Mouse (Mus musculus) midbrain, embryonic 15.5 days (tissue): ENCODE data around the gene Gale. TPM values are rescaled to one million over a fixed set of nuclear protein-coding genes. Genes with fewer than 3 reads are reported as not detected.
"Not testable (repeated sequence)": the region's sequence is repeated elsewhere in the genome, so short reads cannot be mapped to it uniquely, and the experiment has no call there.

Experiments
- ATAC-seq: fragments of 200-750 bp; cut with Nextera tagmentation; replicated peaks from 2 replicates; pipeline ENCODE4 v1.8.0; 2017; ENCODE audit warnings: moderate TSS enrichment
- H3K27ac ChIP-seq: fragments of 300-500 bp; sonication (generic); 2 replicates; pipeline ENCODE4 v1.5.1; 2015; ENCODE audit warnings: mild to moderate bottlenecking, inconsistent platforms
- H3K27me3 ChIP-seq: fragments of 300-500 bp; sonication (generic); replicated peaks from 2 replicates; pipeline ENCODE4 v1.6.1; 2015; ENCODE audit warnings: inconsistent platforms
- H3K36me3 ChIP-seq: fragments of 300-500 bp; sonication (generic); replicated peaks from 2 replicates; pipeline ENCODE4 v1.6.1; 2015; ENCODE audit warnings: inconsistent platforms
- H3K4me1 ChIP-seq: fragments of 300-500 bp; sonication (generic); 2 replicates; pipeline ENCODE4 v1.6.1; 2015; ENCODE audit warnings: inconsistent platforms
- H3K4me2 ChIP-seq: fragments of 300-500 bp; sonication (generic); 2 replicates; pipeline ENCODE4 v1.6.1; 2015; ENCODE audit warnings: inconsistent platforms, mild to moderate bottlenecking, moderate library complexity
- H3K4me3 ChIP-seq: fragments of 300-500 bp; sonication (generic); 2 replicates; pipeline ENCODE4 v1.5.1; 2015; ENCODE audit warnings: mild to moderate bottlenecking, inconsistent platforms
- H3K9ac ChIP-seq: fragments of 300-500 bp; sonication (generic); 2 replicates; pipeline ENCODE4 v1.6.1; 2015; ENCODE audit warnings: mild to moderate bottlenecking, inconsistent platforms
- H3K9me3 ChIP-seq: fragments of 300-500 bp; sonication (generic); 2 replicates; pipeline ENCODE4 v1.6.1; 2016; ENCODE audit warnings: inconsistent platforms
- WGBS: fragments of 180-500 bp; shearing (Covaris S2); methylation state at CpG from one replicate; pipeline ENCODE4 v1.1.7; 2015; ENCODE audit warnings: mixed read lengths; 5-methylcytosine and 5-hydroxymethylcytosine counted together
- polyA plus RNA-seq: library from polyadenylated mRNA; unstranded; fragments of >200 nt; fragmentation: Nextera tagmentation; extraction: Ambion mirVana; gene quantifications from 2 replicates; pipeline ENCODE4 v1.2.1, GENCODE M21; 2015

Gale gene
- polyA plus RNA-seq, 1 experiment from 2014 or later: 41.6 TPM

DNA sequence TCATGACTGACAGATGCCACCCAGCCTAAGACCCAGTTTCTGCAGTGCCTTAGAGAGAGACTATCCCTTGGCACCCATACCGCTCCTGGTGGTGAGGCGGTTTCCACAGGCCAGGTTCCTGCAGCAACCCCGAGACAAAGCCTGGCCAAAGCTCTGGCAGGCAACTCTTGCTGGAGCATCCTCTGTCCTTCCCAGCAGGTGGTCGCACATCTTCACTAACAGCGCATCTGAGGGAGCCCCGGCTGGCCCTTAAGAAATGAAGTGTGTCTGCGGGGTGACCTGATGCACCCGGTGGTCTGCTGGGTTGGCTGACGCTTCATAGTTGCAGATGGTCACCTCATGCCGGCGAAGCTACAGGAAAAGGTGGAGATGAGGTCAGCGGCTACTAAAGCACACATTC lies 12.6 kb downstream of the Gale start:
- WGBS: 94% methylated on average over 12 of the region's 12 CpGs
- H3K9me3 ChIP-seq: no peaks in the 10 kb centered on the region
- no peak overlapping the region for H3K4me3 ChIP-seq
- no peak for ATAC-seq
- no peak overlapping the region for H3K27ac ChIP-seq
- H3K9ac ChIP-seq: no peak overlapping the region
- peaks cover 11% of the 10 kb centered on the region for H3K4me1 ChIP-seq
- H3K4me2 ChIP-seq: no peak overlapping the region
- H3K27me3 ChIP-seq: no peaks in the 10 kb centered on the region
- H3K36me3 ChIP-seq: peaks cover 17% of the 10 kb centered on the region; the same call in 1 of the 2 replicates

- H3K9ac ChIP-seq, H3K4me1 ChIP-seq, ATAC-seq, H3K4me2 ChIP-seq, H3K27me3 ChIP-seq, H3K9me3 ChIP-seq, H3K4me3 ChIP-seq, H3K27ac ChIP-seq: not testable (repeated sequence)
- 97% methylated on average over 5 of the region's 5 CpGs for WGBS
- H3K36me3 ChIP-seq: peaks cover 22% of the 10 kb centered on the region; the same call in 1 of the 2 replicates
These were observed 16.7 kb downstream of the Gale start for GRCm38 (mm10) chr4:135980223-135980622.

DNA sequence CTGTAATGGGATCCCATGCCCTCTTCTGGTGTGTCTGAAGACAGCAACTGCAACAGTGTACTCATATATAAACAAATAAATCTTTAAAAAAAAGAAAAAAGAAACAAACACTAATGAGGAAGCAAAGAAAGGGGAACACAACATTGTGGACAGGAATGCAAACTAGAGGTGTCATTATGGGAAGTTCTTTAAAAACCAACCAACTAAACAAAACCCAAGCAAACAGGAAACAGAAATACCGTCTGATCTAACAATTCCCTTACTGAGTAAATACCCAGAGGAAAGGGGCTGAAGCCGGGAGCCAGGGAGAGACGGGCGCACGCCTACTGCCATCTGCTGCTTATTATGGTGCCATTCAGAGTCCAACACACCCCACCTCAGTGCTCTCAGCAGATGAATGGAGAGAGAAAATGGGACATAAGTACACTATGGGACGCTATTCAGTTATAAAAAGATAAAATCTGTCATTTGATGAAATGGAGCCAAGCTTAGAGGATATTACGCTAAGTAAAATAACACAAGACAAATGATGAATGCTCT lies 18.1 kb downstream of the Gale start:
- Histone ChIP-seq H3K4me1 (peaks cover 16% of the 10 kb centered on the region), H3K4me2 (no peak overlapping the region), H3K9me3 (no peaks in the 10 kb centered on the region), H3K4me3 (no peak overlapping the region), H3K9ac (no peak overlapping the region), H3K27me3 (no peaks in the 10 kb centered on the region), H3K36me3 (peaks cover 12% of the 10 kb centered on the region; the same call in 1 of the 2 replicates), H3K27ac (no peak overlapping the region)
- 77% methylated on average over 7 of the region's 7 CpGs for WGBS
- ATAC-seq: no peak

- Histone ChIP-seq H3K9me3 (no peaks in the 10 kb centered on the region), H3K27me3 (no peaks in the 10 kb centered on the region), H3K4me1 (peaks cover 23% of the 10 kb centered on the region), H3K4me3 (no peak overlapping the region), H3K27ac (no peak overlapping the region), H3K4me2 (no peak overlapping the region), H3K36me3 (peaks cover 8% of the 10 kb centered on the region; the same call in 1 of the 2 replicates), H3K9ac (no peak overlapping the region)
- WGBS: 93% methylated on average over 5 of the region's 5 CpGs
- ATAC-seq: no peak
These were observed 21.0 kb downstream of the Gale start for GRCm38 (mm10) chr4:135984556-135984955.

- H3K27me3 ChIP-seq: no peaks in the 10 kb centered on the region
- WGBS: 96% methylated on average over 5 of the region's 5 CpGs
- H3K9me3 ChIP-seq: no peaks in the 10 kb centered on the region
- no peak overlapping the region for H3K9ac ChIP-seq
- ATAC-seq: no peak
- H3K4me2 ChIP-seq: 0 out of 2 replicates have a peak overlapping the region, but pooled peaks have one; percentile 91
- peaks cover 8% of the 10 kb centered on the region; the same call in 1 of the 2 replicates for H3K36me3 ChIP-seq
- no peak overlapping the region for H3K27ac ChIP-seq
- H3K4me1 ChIP-seq: peaks cover 23% of the 10 kb centered on the region
- no peak overlapping the region for H3K4me3 ChIP-seq
These were observed 21.7 kb downstream of the Gale start for GRCm38 (mm10) chr4:135985193-135985592.

- WGBS: 91% methylated on average over 7 of the region's 7 CpGs
- Histone ChIP-seq H3K27me3 (no peaks in the 10 kb centered on the region), H3K4me2 (peak overlapping the region; percentile 91)
These were observed 22.2 kb downstream of the Gale start for GRCm38 (mm10) chr4:135985769-135986168.

GRCm38 (mm10) chr4:135986301-135986942 lies 22.9 kb downstream of the Gale start:
- peak overlapping the region; percentile 74 for H3K4me3 ChIP-seq
- ATAC-seq: no peak
- H3K4me1 ChIP-seq: peaks cover 23% of the 10 kb centered on the region
- no peaks in the 10 kb centered on the region for H3K27me3 ChIP-seq
- peak overlapping the region; percentile 94 for H3K27ac ChIP-seq
- H3K9ac ChIP-seq: peak overlapping the region; percentile 92
- no peaks in the 10 kb centered on the region for H3K9me3 ChIP-seq
- H3K36me3 ChIP-seq: peaks cover 8% of the 10 kb centered on the region; the same call in 1 of the 2 replicates
- WGBS: 6% methylated on average over 23 of the region's 23 CpGs
- peak overlapping the region; percentile 91 for H3K4me2 ChIP-seq

More at GRCm38 (mm10) chr4:135985769-135986168, 22.2 kb downstream of the Gale start:
- Histone ChIP-seq H3K4me1 (peaks cover 23% of the 10 kb centered on the region), H3K36me3 (peaks cover 8% of the 10 kb centered on the region; the same call in 1 of the 2 replicates), H3K9me3 (no peaks in the 10 kb centered on the region), H3K27ac (no peak overlapping the region), H3K9ac (no peak overlapping the region), H3K4me3 (peak overlapping the region; percentile 74)
- no peak for ATAC-seq

- H3K4me1 ChIP-seq: peaks cover 23% of the 10 kb centered on the region
- H3K4me2 ChIP-seq: peak within 1 kb of the TSS; percentile 91
- peak; percentile 94 for ATAC-seq
- peak within 1 kb of the TSS; percentile 74 for H3K4me3 ChIP-seq
- peak within 1 kb of the TSS; percentile 92 for H3K9ac ChIP-seq
- WGBS: under 1% methylated on average over 75 of the region's 81 CpGs
- H3K27me3 ChIP-seq: no peaks in the 10 kb centered on the region
- peaks cover 8% of the 10 kb centered on the region; the same call in 1 of the 2 replicates for H3K36me3 ChIP-seq
- H3K9me3 ChIP-seq: no peaks in the 10 kb centered on the region
- H3K27ac ChIP-seq: peak within 1 kb of the TSS; percentile 94
These were observed 23.6 kb downstream of the Gale start, which contains the start of gene Pithd1 for GRCm38 (mm10) chr4:135986943-135987710. Gene Pithd1, minus strand, starts transcription at chr4:135987264.

DNA sequence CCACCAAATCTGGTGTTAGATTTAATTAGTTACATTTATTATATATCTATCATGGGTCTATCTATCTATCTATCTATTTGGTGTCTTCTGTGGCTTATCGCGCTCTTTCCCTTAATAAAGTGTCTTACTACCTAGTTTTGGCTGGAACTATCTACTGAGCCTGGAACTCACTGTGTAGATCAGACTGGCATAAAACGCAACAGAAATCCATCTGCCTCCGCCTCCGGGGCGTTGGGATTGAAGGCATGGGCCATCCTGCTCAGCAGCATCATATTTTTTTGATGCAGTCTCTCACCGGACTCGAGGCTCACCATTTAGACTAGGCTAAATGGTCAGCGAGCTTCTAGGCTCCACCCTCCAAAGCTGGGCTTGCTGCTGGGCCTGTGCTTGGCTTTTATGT lies 24.2 kb downstream of the Gale start:
- peak overlapping the region; percentile 91 for H3K4me2 ChIP-seq
- H3K9ac ChIP-seq: peak overlapping the region; percentile 92; the same call in 1 of the 2 replicates
- H3K9me3 ChIP-seq: no peaks in the 10 kb centered on the region
- H3K4me3 ChIP-seq: peak overlapping the region; percentile 74
- peaks cover 23% of the 10 kb centered on the region for H3K4me1 ChIP-seq
- 62% methylated on average over 9 of the region's 9 CpGs for WGBS
- H3K27me3 ChIP-seq: no peaks in the 10 kb centered on the region
- ATAC-seq: no peak
- H3K27ac ChIP-seq: peak overlapping the region; percentile 94
- peaks cover 8% of the 10 kb centered on the region; the same call in 1 of the 2 replicates for H3K36me3 ChIP-seq

GRCm38 (mm10) chr4:135993941-135994340 lies 30.4 kb downstream of the Gale start:
- WGBS: 97% methylated on average over 6 of the region's 6 CpGs
- Histone ChIP-seq H3K9me3 (no peaks in the 10 kb centered on the region), H3K9ac (no peak overlapping the region), H3K4me1 (no peaks in the 10 kb centered on the region), H3K4me2 (no peak overlapping the region), H3K36me3 (no peaks in the 10 kb centered on the region), H3K4me3 (no peak overlapping the region), H3K27me3 (no peaks in the 10 kb centered on the region), H3K27ac (no peak overlapping the region)
- ATAC-seq: no peak

DNA sequence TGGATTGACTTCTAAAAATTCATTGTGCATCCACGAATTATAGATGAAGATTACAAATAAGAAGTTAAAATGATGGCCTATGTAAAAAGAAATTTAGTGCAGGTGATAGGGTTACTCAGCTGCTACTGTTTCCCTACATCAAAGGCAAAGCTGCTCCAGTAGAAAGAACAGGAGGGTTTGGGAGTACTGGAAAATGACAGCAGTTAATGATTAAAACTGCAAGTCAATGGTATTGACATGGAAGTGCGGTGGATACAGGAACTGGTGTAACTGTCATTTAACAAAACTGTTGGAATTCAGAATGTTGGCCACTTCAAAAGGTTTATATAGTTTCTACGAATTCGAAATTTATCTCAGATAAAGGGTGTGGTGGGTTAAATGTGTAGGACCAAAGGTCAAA lies 31.6 kb downstream of the Gale start:
- no peak overlapping the region for H3K4me2 ChIP-seq
- no peak for ATAC-seq
- no peak overlapping the region for H3K4me3 ChIP-seq
- no peaks in the 10 kb centered on the region for H3K9me3 ChIP-seq
- no peaks in the 10 kb centered on the region for H3K4me1 ChIP-seq
- no peak overlapping the region for H3K9ac ChIP-seq
- no peak overlapping the region for H3K27ac ChIP-seq
- H3K36me3 ChIP-seq: no peaks in the 10 kb centered on the region
- 85% methylated on average over 4 of the region's 4 CpGs for WGBS
- H3K27me3 ChIP-seq: no peaks in the 10 kb centered on the region

- H3K4me2 ChIP-seq: no peak overlapping the region
- H3K36me3 ChIP-seq: peaks cover 61% of the 10 kb centered on the region
- WGBS: 89% methylated on average over 5 of the region's 5 CpGs
- no peaks in the 10 kb centered on the region for H3K27me3 ChIP-seq
- no peak overlapping the region for H3K4me3 ChIP-seq
- no peak overlapping the region for H3K9ac ChIP-seq
- H3K4me1 ChIP-seq: no peaks in the 10 kb centered on the region
- H3K9me3 ChIP-seq: no peaks in the 10 kb centered on the region
- ATAC-seq: no peak
- H3K27ac ChIP-seq: no peak overlapping the region
These were observed 40.7 kb downstream of the Gale start for GRCm38 (mm10) chr4:136004107-136004675.
